Mouse (Mus musculus) heart, adult 2 months (tissue): ENCODE measurements at regions not wholly inside any gene's neighbourhood (a gene's known extent, or its start where the extent isn't known, plus 50 kb on each side); places are given as distances from the start of the nearest gene placed in this dataset.

Experiments
- CTCF ChIP-seq: fragments of 200-600 bp; IDR thresholded peaks from 2 replicates; pipeline ENCODE4 v1.8.1; 2022; ENCODE audit warnings: antibody characterized with exemption, mild to moderate bottlenecking, moderate library complexity
- EP300 ChIP-seq: fragments of 200-500 bp; IDR thresholded peaks from 2 replicates; pipeline ENCODE4 v1.6.1; 2011; ENCODE audit warnings: low read depth, low read length, control low read depth; ENCODE audit not compliant: insufficient read depth

DNA sequence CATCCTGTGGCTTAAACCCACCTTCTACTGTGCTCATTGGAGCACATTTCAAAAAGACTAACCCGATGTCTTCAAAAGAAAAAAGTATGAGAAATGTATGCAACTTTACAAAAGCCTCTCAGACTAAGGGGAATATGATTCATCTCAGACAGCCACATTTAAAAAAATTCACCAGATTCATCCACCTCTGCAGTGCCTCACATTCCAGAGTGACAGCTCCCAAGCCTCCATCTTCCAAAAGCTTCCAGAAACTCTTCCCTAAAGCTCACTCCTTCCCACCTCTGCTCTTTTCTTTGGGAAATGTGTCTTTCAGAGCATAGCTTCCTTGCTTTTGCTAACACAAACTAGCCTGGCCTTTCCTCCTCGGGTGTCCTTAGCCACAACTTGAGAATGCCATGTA, 210.1 kb upstream of the Egfl6 start:
- TF ChIP-seq EP300 (no peak), CTCF (no peak)
